Mouse (Mus musculus) liver, embryonic 15.5 days (tissue): ENCODE measurements around the gene Ccl5. TPM values are rescaled to one million over a fixed set of nuclear protein-coding genes. Genes with fewer than 3 reads are reported as not detected.

Experiments
- ATAC-seq: fragments of 200-750 bp; cut with Nextera tagmentation; 2 replicates; pipeline ENCODE4 v1.8.0; 2017; ENCODE audit warnings: moderate number of reproducible peaks, mild to moderate bottlenecking, moderate library complexity; ENCODE audit not compliant: insufficient read depth
- H3K27ac ChIP-seq: fragments of 300-500 bp; sonication (generic); replicated peaks from 2 replicates; pipeline ENCODE4 v1.5.1; 2015; ENCODE audit warnings: mild to moderate bottlenecking, inconsistent platforms
- H3K27me3 ChIP-seq: fragments of 300-500 bp; sonication (generic); 2 replicates; pipeline ENCODE4 v1.6.1; 2015; ENCODE audit warnings: mild to moderate bottlenecking, inconsistent platforms
- H3K36me3 ChIP-seq: fragments of 300-500 bp; sonication (generic); replicated peaks from 2 replicates; pipeline ENCODE4 v1.6.1; 2015; ENCODE audit warnings: moderate library complexity, mild to moderate bottlenecking, inconsistent platforms
- H3K4me1 ChIP-seq: fragments of 300-500 bp; sonication (generic); replicated peaks from 2 replicates; pipeline ENCODE4 v1.6.1; 2015; ENCODE audit warnings: inconsistent platforms
- H3K4me2 ChIP-seq: fragments of 300-500 bp; sonication (generic); 2 replicates; pipeline ENCODE4 v1.6.1; 2015; ENCODE audit warnings: moderate library complexity, mild to moderate bottlenecking, inconsistent platforms
- H3K4me3 ChIP-seq: fragments of 300-500 bp; sonication (generic); replicated peaks from 2 replicates; pipeline ENCODE4 v1.5.1; 2015; ENCODE audit warnings: mild to moderate bottlenecking, inconsistent platforms
- H3K9ac ChIP-seq: fragments of 300-500 bp; sonication (generic); 2 replicates; pipeline ENCODE4 v1.6.1; 2015; ENCODE audit warnings: moderate library complexity, mild to moderate bottlenecking, inconsistent platforms
- H3K9me3 ChIP-seq: fragments of 300-500 bp; sonication (generic); replicated peaks from 2 replicates; pipeline ENCODE4 v1.6.1; 2016; ENCODE audit warnings: inconsistent platforms
- WGBS: fragments of 180-500 bp; shearing (Covaris S2); methylation state at CpG from one replicate; pipeline ENCODE4 v1.1.7; 2015; ENCODE audit warnings: mixed read lengths; ENCODE audit not compliant: insufficient replicate concordance; 5-methylcytosine and 5-hydroxymethylcytosine counted together
- polyA plus RNA-seq: library from polyadenylated mRNA; unstranded; fragments of >200 nt; fragmentation: Nextera tagmentation; extraction: Ambion mirVana; gene quantifications from 2 replicates; pipeline ENCODE4 v1.2.1, GENCODE M21; 2015

Ccl5 gene
- polyA plus RNA-seq, 1 experiment from 2014 or later, result 0.93 TPM

GRCm38 (mm10) chr11:83540931-83541330 lies 10.6 kb upstream of the Ccl5 start:
- Histone ChIP-seq H3K4me1 (0 out of 2 replicates have a peak, but pooled peaks cover 4% of the 10 kb centered on the region), H3K4me3 (no peak overlapping the region), H3K9me3 (no peaks in the 10 kb centered on the region), H3K27me3 (no peaks in the 10 kb centered on the region), H3K4me2 (no peak overlapping the region), H3K9ac (no peak overlapping the region), H3K27ac (no peak overlapping the region), H3K36me3 (no peaks in the 10 kb centered on the region)
- 70% methylated on average over 2 of the region's 2 CpGs for WGBS
- ATAC-seq, result no peak

- no peak overlapping the region for H3K27ac ChIP-seq
- WGBS, result 41% methylated on average over 3 of the region's 3 CpGs
- no peaks in the 10 kb centered on the region for H3K9me3 ChIP-seq
- no peaks in the 10 kb centered on the region for H3K36me3 ChIP-seq
- H3K9ac ChIP-seq, result no peak overlapping the region
- H3K27me3 ChIP-seq, result no peaks in the 10 kb centered on the region
- H3K4me1 ChIP-seq, result peaks cover 7% of the 10 kb centered on the region; the same call in 1 of the 2 replicates
- ATAC-seq, result no peak
- no peak overlapping the region for H3K4me3 ChIP-seq
- no peak overlapping the region for H3K4me2 ChIP-seq
These were observed 8.5 kb upstream of the Ccl5 start for GRCm38 (mm10) chr11:83538705-83539314.

DNA sequence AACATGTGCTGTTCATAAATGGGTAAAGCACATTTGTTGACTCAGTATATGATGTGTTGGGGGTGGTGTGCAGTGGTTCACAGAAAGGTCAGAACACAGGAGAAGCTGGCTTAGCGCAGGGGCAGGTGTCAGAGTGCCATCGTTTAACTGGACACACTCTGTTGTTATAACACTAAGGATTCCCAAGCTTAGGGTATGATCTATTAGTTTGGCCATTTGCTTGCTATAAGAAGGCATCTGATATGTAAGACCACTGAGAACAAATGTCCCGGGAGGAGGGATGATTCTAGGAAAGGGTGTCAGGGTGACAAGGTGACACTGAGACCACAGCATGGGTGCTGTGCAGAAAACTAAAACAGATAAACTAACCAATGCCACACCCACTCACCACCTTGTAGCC lies 6.5 kb upstream of the Ccl5 start:
- Histone ChIP-seq H3K4me1 (peaks cover 7% of the 10 kb centered on the region; the same call in 1 of the 2 replicates), H3K4me3 (no peak overlapping the region), H3K27me3 (no peaks in the 10 kb centered on the region), H3K9ac (no peak overlapping the region), H3K36me3 (no peaks in the 10 kb centered on the region), H3K9me3 (no peaks in the 10 kb centered on the region), H3K27ac (no peak overlapping the region), H3K4me2 (no peak overlapping the region)
- no peak for ATAC-seq
- WGBS, result 46% methylated on average over 3 of the region's 3 CpGs

DNA sequence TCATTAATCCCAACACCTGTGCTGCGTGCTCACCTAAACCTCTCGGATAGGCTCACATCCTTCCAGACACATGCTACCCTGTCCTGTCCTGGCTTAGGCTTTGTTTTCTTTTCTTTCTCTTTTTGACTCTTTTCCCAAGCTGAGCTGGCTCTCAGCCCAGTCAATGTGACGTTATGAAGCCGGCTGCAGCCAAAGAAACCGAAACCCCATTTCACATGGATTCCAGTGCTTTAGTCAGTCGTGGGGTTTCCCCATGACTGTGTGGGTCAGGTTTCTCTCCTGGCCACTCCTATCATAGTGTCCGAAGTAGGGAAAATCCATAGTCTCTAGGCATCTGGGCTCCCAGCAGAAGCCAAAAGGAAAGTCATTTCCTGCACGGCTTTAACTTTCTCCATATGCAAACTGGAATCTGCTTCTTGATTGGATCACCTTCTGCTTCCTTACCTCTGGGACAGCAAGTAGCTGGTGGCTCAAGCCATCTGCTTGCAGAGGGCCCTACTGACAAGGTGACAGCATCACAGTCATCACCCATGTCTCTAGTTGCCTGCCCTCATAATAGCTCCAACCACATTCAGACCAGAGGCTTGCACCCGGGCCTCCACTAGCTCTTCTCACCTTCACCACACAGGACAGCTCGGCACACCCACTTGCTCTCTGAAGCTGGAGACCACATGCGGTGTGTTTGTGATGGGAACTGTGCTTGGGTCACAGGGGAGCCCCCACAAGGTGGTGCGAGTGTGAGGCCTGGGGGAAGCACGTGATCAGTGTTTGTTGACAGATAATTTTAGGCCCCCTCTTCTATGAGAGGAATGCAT lies 4.5 kb upstream of the Ccl5 start:
- Histone ChIP-seq H3K36me3 (no peaks in the 10 kb centered on the region), H3K4me3 (no peak overlapping the region), H3K4me2 (no peak overlapping the region; the same call in 1 of the 2 replicates), H3K27me3 (no peaks in the 10 kb centered on the region), H3K9me3 (no peaks in the 10 kb centered on the region), H3K9ac (no peak overlapping the region), H3K4me1 (peaks cover 7% of the 10 kb centered on the region; the same call in 1 of the 2 replicates), H3K27ac (no peak overlapping the region)
- no peak for ATAC-seq
- WGBS, result 49% methylated on average over 13 of the region's 13 CpGs

DNA sequence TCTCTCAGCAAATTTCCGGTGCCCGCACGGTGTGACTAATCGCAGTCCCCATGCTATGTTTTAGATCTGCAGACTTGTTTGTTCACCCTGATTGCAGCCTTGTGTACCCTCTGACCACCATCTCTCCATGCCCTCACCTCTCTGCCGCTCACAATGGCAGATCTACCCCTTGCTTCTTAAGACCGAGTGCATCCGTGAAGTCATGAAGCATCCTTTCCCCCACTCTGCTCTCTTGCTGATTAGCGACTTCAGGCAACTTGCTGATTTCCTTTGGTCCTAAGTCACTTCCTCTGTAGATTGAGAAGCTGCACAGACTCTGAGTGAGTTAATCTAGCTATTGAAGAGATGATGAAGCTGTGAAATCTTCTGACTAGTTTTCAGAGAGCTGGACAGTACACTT lies 3.8 kb upstream of the Ccl5 start:
- H3K36me3 ChIP-seq, result no peaks in the 10 kb centered on the region
- H3K9ac ChIP-seq, result no peak overlapping the region
- H3K4me3 ChIP-seq, result no peak overlapping the region
- no peaks in the 10 kb centered on the region for H3K9me3 ChIP-seq
- H3K4me1 ChIP-seq, result peaks cover 7% of the 10 kb centered on the region; the same call in 1 of the 2 replicates
- WGBS, result 55% methylated on average over 8 of the region's 8 CpGs
- H3K27ac ChIP-seq, result no peak overlapping the region
- H3K27me3 ChIP-seq, result no peaks in the 10 kb centered on the region
- no peak overlapping the region for H3K4me2 ChIP-seq
- no peak for ATAC-seq

GRCm38 (mm10) chr11:83533192-83533591 lies 2.9 kb upstream of the Ccl5 start:
- Histone ChIP-seq H3K9ac (no peak overlapping the region), H3K27me3 (no peaks in the 10 kb centered on the region; the same call in 1 of the 2 replicates), H3K9me3 (no peaks in the 10 kb centered on the region), H3K27ac (no peak overlapping the region), H3K4me1 (peaks cover 5% of the 10 kb centered on the region; the same call in 1 of the 2 replicates), H3K4me2 (no peak overlapping the region), H3K36me3 (no peaks in the 10 kb centered on the region), H3K4me3 (no peak overlapping the region)
- 81% methylated on average over 1 of the region's 1 CpGs for WGBS
- no peak for ATAC-seq

GRCm38 (mm10) chr11:83529024-83529423 lies 1.3 kb downstream of the Ccl5 start:
- Histone ChIP-seq H3K4me1 (no peaks in the 10 kb centered on the region), H3K9me3 (no peaks in the 10 kb centered on the region), H3K36me3 (no peaks in the 10 kb centered on the region), H3K4me2 (no peak overlapping the region), H3K27me3 (no peaks in the 10 kb centered on the region; the same call in 1 of the 2 replicates), H3K27ac (no peak overlapping the region), H3K9ac (no peak overlapping the region), H3K4me3 (no peak overlapping the region)
- 64% methylated on average over 12 of the region's 12 CpGs for WGBS
- no peak for ATAC-seq

GRCm38 (mm10) chr11:83522075-83522474 lies 8.2 kb downstream of the Ccl5 start, which contains the start of gene Heatr9:
Gene Heatr9, minus strand, starts transcription at chr11:83522175.
- Histone ChIP-seq H3K4me1 (no peaks in the 10 kb centered on the region), H3K27ac (no peak within 1 kb of the TSS), H3K9me3 (no peaks in the 10 kb centered on the region), H3K36me3 (no peaks in the 10 kb centered on the region), H3K9ac (no peak within 1 kb of the TSS), H3K27me3 (no peaks in the 10 kb centered on the region), H3K4me2 (no peak within 1 kb of the TSS), H3K4me3 (no peak within 1 kb of the TSS)
- no peak for ATAC-seq
- 74% methylated on average over 3 of the region's 3 CpGs for WGBS

DNA sequence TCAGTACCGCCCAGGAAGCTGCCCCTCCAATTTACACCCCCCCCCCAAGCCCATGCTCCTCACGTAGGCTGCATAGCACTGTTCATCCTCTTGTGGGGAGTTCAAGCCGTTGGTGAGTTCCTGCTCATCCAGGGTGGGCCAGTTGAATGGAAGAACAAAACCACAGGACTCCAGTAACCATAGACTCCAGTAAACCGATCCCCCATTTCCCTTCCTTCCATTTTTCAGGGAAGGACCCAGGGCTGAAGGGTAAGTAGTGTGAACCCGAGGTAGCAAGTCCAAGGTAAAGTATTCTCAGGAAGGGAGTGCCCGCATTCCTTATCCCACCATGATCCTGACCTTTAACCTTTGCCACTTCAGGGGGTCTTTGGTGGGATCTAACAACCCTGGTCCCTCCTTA lies 11.9 kb downstream of the Ccl5 start:
- H3K27me3 ChIP-seq, result no peaks in the 10 kb centered on the region
- no peaks in the 10 kb centered on the region for H3K36me3 ChIP-seq
- no peaks in the 10 kb centered on the region for H3K4me1 ChIP-seq
- H3K9ac ChIP-seq, result no peak overlapping the region
- H3K27ac ChIP-seq, result no peak overlapping the region
- H3K4me2 ChIP-seq, result no peak overlapping the region
- H3K9me3 ChIP-seq, result no peaks in the 10 kb centered on the region
- 51% methylated on average over 6 of the region's 6 CpGs for WGBS
- no peak for ATAC-seq
- H3K4me3 ChIP-seq, result no peak overlapping the region

GRCm38 (mm10) chr11:83517153-83517552 lies 13.2 kb downstream of the Ccl5 start:
- Histone ChIP-seq H3K9ac (no peak overlapping the region), H3K27ac (no peak overlapping the region), H3K4me2 (no peak overlapping the region), H3K27me3 (no peaks in the 10 kb centered on the region), H3K9me3 (no peaks in the 10 kb centered on the region), H3K4me3 (no peak overlapping the region), H3K4me1 (no peaks in the 10 kb centered on the region), H3K36me3 (no peaks in the 10 kb centered on the region)
- no peak for ATAC-seq

DNA sequence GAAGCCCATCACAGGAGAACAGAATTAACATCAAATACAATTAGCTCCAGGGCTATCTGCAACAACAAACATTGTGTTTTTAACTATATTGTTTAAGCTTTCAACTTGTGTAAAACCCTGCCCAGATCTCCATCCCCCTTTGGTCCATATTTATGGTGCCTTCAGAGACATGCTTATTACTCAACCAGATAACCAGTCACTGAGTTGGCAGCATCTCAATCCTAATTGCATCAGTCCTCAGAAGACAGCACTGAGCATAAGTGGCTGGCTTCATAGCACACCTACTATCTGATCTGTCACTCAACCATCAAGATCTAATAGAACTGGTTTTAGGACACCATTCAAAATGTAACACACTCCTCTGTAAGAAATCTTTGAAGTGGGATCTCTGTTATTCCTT lies 20.8 kb downstream of the Ccl5 start:
- Histone ChIP-seq H3K4me1 (no peaks in the 10 kb centered on the region), H3K4me3 (no peak overlapping the region), H3K36me3 (peaks cover 38% of the 10 kb centered on the region), H3K4me2 (no peak overlapping the region), H3K9me3 (no peaks in the 10 kb centered on the region), H3K27me3 (no peaks in the 10 kb centered on the region), H3K9ac (no peak overlapping the region), H3K27ac (no peak overlapping the region)
- no peak for ATAC-seq
